Mouse (Mus musculus) forebrain, postnatal 0 days (tissue): ENCODE results near the gene Kcnmb3. TPM values are rescaled to one million over a fixed set of nuclear protein-coding genes. Genes with fewer than 3 reads are reported as not detected.

Experiments
- ATAC-seq: fragments of 200-750 bp; cut with Nextera tagmentation; 2 replicates; pipeline ENCODE4 v1.8.0; 2017; ENCODE audit warnings: mild to moderate bottlenecking, moderate library complexity
- DNase-seq: peaks from one replicate; pipeline ENCODE4 v3.0.0-alpha.2; 2015
- H3K27ac ChIP-seq: fragments of 300-500 bp; sonication (generic); 2 replicates; pipeline ENCODE4 v1.5.1; 2014; ENCODE audit warnings: low read depth, mild to moderate bottlenecking, antibody characterized with exemption, low read length, moderate library complexity, mixed read lengths
- H3K27me3 ChIP-seq: fragments of 300-500 bp; sonication (generic); 2 replicates; pipeline ENCODE4 v1.6.1; 2014; ENCODE audit warnings: mild to moderate bottlenecking, low read length, mixed read lengths; ENCODE audit not compliant: insufficient read depth
- H3K36me3 ChIP-seq: fragments of 300-500 bp; sonication (generic); 2 replicates; pipeline ENCODE4 v1.6.1; 2014; ENCODE audit warnings: mild to moderate bottlenecking, moderate library complexity; ENCODE audit not compliant: insufficient read depth
- H3K4me1 ChIP-seq: fragments of 300-500 bp; sonication (generic); 2 replicates; pipeline ENCODE4 v1.6.1; 2014; ENCODE audit warnings: antibody characterized with exemption; ENCODE audit not compliant: insufficient read depth
- H3K4me2 ChIP-seq: fragments of 300-500 bp; sonication (generic); 2 replicates; pipeline ENCODE4 v1.6.1; 2014; ENCODE audit warnings: low read depth, mild to moderate bottlenecking, moderate library complexity
- H3K4me3 ChIP-seq: fragments of 300-500 bp; sonication (generic); 2 replicates; pipeline ENCODE4 v1.5.1; 2014; ENCODE audit warnings: low read depth, low read length, mixed read lengths
- H3K9ac ChIP-seq: fragments of 300-500 bp; sonication (generic); 2 replicates; pipeline ENCODE4 v1.6.1; 2014; ENCODE audit warnings: mild to moderate bottlenecking
- H3K9me3 ChIP-seq: fragments of 300-500 bp; sonication (generic); 2 replicates; pipeline ENCODE4 v1.6.1; 2016; ENCODE audit warnings: low read length
- CTCF ChIP-seq: sonication (generic); IDR thresholded peaks from 2 replicates; pipeline ENCODE4 v1.5.1; 2016; ENCODE audit warnings: antibody characterized with exemption, control low read depth, low read depth
- WGBS: fragments of 180-500 bp; shearing (Covaris S2); extraction: QIAGEN DNeasy Blood & Tissue Kit; methylation state at CpG from one replicate; pipeline ENCODE4 v1.1.7; 2014; 5-methylcytosine and 5-hydroxymethylcytosine counted together
- polyA plus RNA-seq: library from polyadenylated mRNA; unstranded; fragments of >200 nt; fragmentation: Nextera tagmentation; extraction: Ambion mirVana; gene quantifications from 2 replicates; pipeline ENCODE4 v1.2.1, GENCODE M21; 2015
- total RNA-seq: library from RNA; depleted of rRNA; stranded (reverse); fragments of >200 nt; gene quantifications from 2 replicates; pipeline ENCODE4 v1.2.3, GENCODE M21; 2014

Kcnmb3 gene
- total and polyA plus RNA-seq, 2 experiments from 2014 or later, result not detected

- WGBS, result 91% methylated on average over 7 of the region's 7 CpGs
- no peak for ATAC-seq
These were observed 12.1 kb downstream of the Kcnmb3 start for GRCm38 (mm10) chr3:32479961-32480360.

GRCm38 (mm10) chr3:32473184-32473583 is 18.8 kb downstream of the Kcnmb3 start:
- H3K9ac ChIP-seq, result no peak overlapping the region
- H3K9me3 ChIP-seq, result no peaks in the 10 kb centered on the region
- WGBS, result 85% methylated on average over 10 of the region's 10 CpGs
- ATAC-seq, result no peak
- no peak overlapping the region for H3K4me3 ChIP-seq
- TF ChIP-seq CTCF, result no peak
- H3K27ac ChIP-seq, result no peak overlapping the region
- no peaks in the 10 kb centered on the region for H3K27me3 ChIP-seq
- no peak for DNase-seq
- H3K4me2 ChIP-seq, result no peak overlapping the region
- H3K36me3 ChIP-seq, result no peaks in the 10 kb centered on the region
- no peaks in the 10 kb centered on the region for H3K4me1 ChIP-seq

More at GRCm38 (mm10) chr3:32479961-32480360, 12.1 kb downstream of the Kcnmb3 start:
- Histone ChIP-seq H3K9me3 (no peaks in the 10 kb centered on the region), H3K27me3 (no peaks in the 10 kb centered on the region), H3K4me2 (no peak overlapping the region), H3K4me1 (no peaks in the 10 kb centered on the region), H3K36me3 (no peaks in the 10 kb centered on the region), H3K27ac (no peak overlapping the region), H3K9ac (no peak overlapping the region), H3K4me3 (no peak overlapping the region)
- TF ChIP-seq CTCF, result no peak
- DNase-seq, result no peak

- no peak overlapping the region for H3K27ac ChIP-seq
- no peak for ATAC-seq
- H3K9ac ChIP-seq, result no peak overlapping the region
- H3K36me3 ChIP-seq, result no peaks in the 10 kb centered on the region
- no peaks in the 10 kb centered on the region for H3K27me3 ChIP-seq
- no peak overlapping the region for H3K4me3 ChIP-seq
- DNase-seq, result no peak
- no peak overlapping the region for H3K4me2 ChIP-seq
- no peaks in the 10 kb centered on the region for H3K9me3 ChIP-seq
- WGBS, result 84% methylated on average over 14 of the region's 14 CpGs
- no peaks in the 10 kb centered on the region for H3K4me1 ChIP-seq
- no peak for TF ChIP-seq CTCF
These were observed 19.7 kb downstream of the Kcnmb3 start for GRCm38 (mm10) chr3:32472191-32472900.

- TF ChIP-seq CTCF, result no peak
- Histone ChIP-seq H3K27ac (no peak overlapping the region), H3K9ac (no peak overlapping the region), H3K4me3 (no peak overlapping the region), H3K4me1 (no peaks in the 10 kb centered on the region), H3K27me3 (no peaks in the 10 kb centered on the region), H3K36me3 (no peaks in the 10 kb centered on the region), H3K9me3 (no peaks in the 10 kb centered on the region), H3K4me2 (no peak overlapping the region)
- 71% methylated on average over 6 of the region's 6 CpGs for WGBS
- DNase-seq (no peak), ATAC-seq (peak; percentile 43)
These were observed 20.9 kb downstream of the Kcnmb3 start for GRCm38 (mm10) chr3:32471098-32471497.

GRCm38 (mm10) chr3:32470449-32470848 is 21.6 kb downstream of the Kcnmb3 start:
- no peak for ATAC-seq

GRCm38 (mm10) chr3:32468411-32468810 is 23.6 kb downstream of the Kcnmb3 start:
- 70% methylated on average over 4 of the region's 4 CpGs for WGBS
- Histone ChIP-seq H3K36me3 (peaks cover 4% of the 10 kb centered on the region; the same call in 1 of the 2 replicates), H3K9ac (no peak overlapping the region), H3K27ac (no peak overlapping the region), H3K9me3 (no peaks in the 10 kb centered on the region), H3K4me1 (no peaks in the 10 kb centered on the region), H3K4me2 (no peak overlapping the region), H3K4me3 (no peak overlapping the region), H3K27me3 (no peaks in the 10 kb centered on the region)
- TF ChIP-seq CTCF, result no peak
- DNase-seq (no peak), ATAC-seq (no peak)

More at GRCm38 (mm10) chr3:32470449-32470848, 21.6 kb downstream of the Kcnmb3 start:
- Histone ChIP-seq H3K27ac (no peak overlapping the region), H3K27me3 (no peaks in the 10 kb centered on the region), H3K4me2 (no peak overlapping the region), H3K9me3 (no peaks in the 10 kb centered on the region), H3K4me1 (no peaks in the 10 kb centered on the region), H3K36me3 (no peaks in the 10 kb centered on the region), H3K9ac (no peak overlapping the region), H3K4me3 (no peak overlapping the region)
- DNase-seq, result no peak
- 70% methylated on average over 7 of the region's 7 CpGs for WGBS
- no peak for TF ChIP-seq CTCF

GRCm38 (mm10) chr3:32467321-32467720 is 24.7 kb downstream of the Kcnmb3 start:
- H3K4me1 ChIP-seq, result no peaks in the 10 kb centered on the region
- H3K27ac ChIP-seq, result no peak overlapping the region
- H3K4me2 ChIP-seq, result no peak overlapping the region
- no peaks in the 10 kb centered on the region for H3K9me3 ChIP-seq
- H3K9ac ChIP-seq, result no peak overlapping the region
- DNase-seq, result no peak
- no peak for ATAC-seq
- no peak for TF ChIP-seq CTCF
- no peaks in the 10 kb centered on the region for H3K27me3 ChIP-seq
- peaks cover 15% of the 10 kb centered on the region for H3K36me3 ChIP-seq
- H3K4me3 ChIP-seq, result no peak overlapping the region
- 96% methylated on average over 4 of the region's 4 CpGs for WGBS
